Mouse (Mus musculus) left cerebral cortex, postnatal 36 days (tissue): ENCODE measurements around the gene Cdc37. TPM values are rescaled to one million over a fixed set of nuclear protein-coding genes. Genes with fewer than 3 reads are reported as not detected.

Experiments used
- DNase-seq, 2 experiments: peaks; one replicate each; pipeline ENCODE4 v3.0.0; 2021 to 2022; ENCODE audit warnings: low spot score in 2 of 2, mixed read lengths in 1 of 2
- intact Hi-C: fragments of 180-260 bp; cut with DNase I; formaldehyde crosslinking; loops from one replicate; pipeline ENCODE4 v1.15.1; 2025
- total RNA-seq, 2 experiments: library from RNA; stranded (reverse); gene quantifications; 2 replicates each; pipeline ENCODE4 v1.2.3; 2021

The Cdc37 gene
- total RNA-seq, 2 experiments from 2014 or later: 139 to 155 TPM

- DNase-seq: no peak
Measured at GRCm38 (mm10) chr9:21113751-21114150, 36.0 kb downstream of the Cdc37 start.

GRCm38 (mm10) chr9:21107607-21108237, 42.1 kb downstream of the Cdc37 start:
- intact Hi-C loops: no loop called here
- DNase-seq: no peak

More at GRCm38 (mm10) chr9:21113751-21114150, 36.0 kb downstream of the Cdc37 start:
- intact Hi-C loops: no loop called here

- intact Hi-C loops: no loop called here
- no peak for DNase-seq
Measured at GRCm38 (mm10) chr9:21105760-21106564, 43.8 kb downstream of the Cdc37 start.

GRCm38 (mm10) chr9:21104814-21105213, 45.0 kb downstream of the Cdc37 start:
- intact Hi-C loops: no loop called here
- no peak for DNase-seq

- intact Hi-C loops: no loop called here
- DNase-seq: no peak
Measured at GRCm38 (mm10) chr9:21102076-21102475, 47.7 kb downstream of the Cdc37 start.

GRCm38 (mm10) chr9:21100447-21101161, 49.2 kb downstream of the Cdc37 start:
- intact Hi-C loops: no loop called here
- no peak for DNase-seq

- intact Hi-C loops: no loop called here
- peak; percentile 72 to 78 for DNase-seq
Measured at GRCm38 (mm10) chr9:21097793-21098192, 52.0 kb downstream of the Cdc37 start.

- intact Hi-C loops: no loop called here
- DNase-seq: no peak
Measured at GRCm38 (mm10) chr9:21095958-21096357, 53.8 kb downstream of the Cdc37 start.

GRCm38 (mm10) chr9:21093423-21093822, 56.4 kb downstream of the Cdc37 start:
- DNase-seq: no peak
- intact Hi-C loops: loop anchor here (5.0 kb wide), 1 partner anchor 39 kb away; the partner anchor contains the start of gene Tyk2

GRCm38 (mm10) chr9:21091707-21092320, 58.0 kb downstream of the Cdc37 start, which contains the start of the genes Gm38431 and Raver1:
TSS of gene Gm38431 (minus strand) at chr9:21091997.
TSS of gene Raver1 (minus strand) at chr9:21092008.
- DNase-seq: peak; percentile 97
- intact Hi-C loops: loop anchor here (5.0 kb wide), 1 partner anchor 40 kb away; the partner anchor contains the start of gene Tyk2

- intact Hi-C loops: loop anchor here (5.0 kb wide), 1 partner anchor 41 kb away; the partner anchor contains the start of gene Tyk2
- no peak for DNase-seq
Measured at GRCm38 (mm10) chr9:21090972-21091706, 58.6 kb downstream of the Cdc37 start.

GRCm38 (mm10) chr9:21090537-21090936, 59.2 kb downstream of the Cdc37 start:
- intact Hi-C loops: loop anchor here (5.0 kb wide), 1 partner anchor 42 kb away; the partner anchor contains the start of gene Tyk2
- DNase-seq: no peak

GRCm38 (mm10) chr9:21083324-21083723, 66.5 kb downstream of the Cdc37 start:
- intact Hi-C loops: no loop called here
- DNase-seq: no peak

Other genes with a start within 250 kb of the Cdc37 start
- 10 to 100 TPM; 40.1 to 43.0 TPM for gene Dnmt1, start 190.1 kb downstream of the Cdc37 start, total RNA-seq
- 1 to 10 TPM; 3.0 to 3.6 TPM for gene S1pr2, start 173.2 kb downstream of the Cdc37 start, total RNA-seq
- 10 to 100 TPM; 59.6 to 62.5 TPM for gene Mrpl4, start 147.2 kb downstream of the Cdc37 start, total RNA-seq
- gene Icam1, start 134.0 kb downstream of the Cdc37 start, total RNA-seq: 1 to 10 TPM; 2.4 to 3.2 TPM
- 1 to 10 TPM; 1.2 to 1.3 TPM for gene Icam4, start 120.6 kb downstream of the Cdc37 start, total RNA-seq
- gene Icam5, start 117.9 kb downstream of the Cdc37 start, total RNA-seq: 100 to 1,000 TPM; 235 to 249 TPM
- gene Zglp1, start 82.9 kb downstream of the Cdc37 start, total RNA-seq: not detected
- 1 to 10 TPM; 1.5 to 1.6 TPM for gene Gm49373, start 76.9 kb downstream of the Cdc37 start, total RNA-seq
- gene Fdx1l, start 76.4 kb downstream of the Cdc37 start, total RNA-seq: 10 to 100 TPM; 59.0 to 70.8 TPM
- gene Gm38431, start 58.0 kb downstream of the Cdc37 start, total RNA-seq: 1 to 10 TPM; 2.1 to 3.5 TPM
- 10 to 100 TPM; 26.1 to 29.0 TPM for gene Raver1, start 58.0 kb downstream of the Cdc37 start, total RNA-seq
- gene Tyk2, start 18.7 kb downstream of the Cdc37 start, total RNA-seq: 10 to 100 TPM in 1 of 2 experiments, 1 to 10 TPM in 1; 9.1 to 15.3 TPM
- gene Pde4a, start 15.7 kb upstream of the Cdc37 start, total RNA-seq: 10 to 100 TPM; 94.8 to 98.7 TPM
- gene Keap1, start 89.4 kb upstream of the Cdc37 start, total RNA-seq: 10 to 100 TPM; 52.7 to 60.8 TPM
- gene S1pr5, start 98.5 kb upstream of the Cdc37 start, total RNA-seq: 10 to 100 TPM in 1 of 2 experiments, 1 to 10 TPM in 1; 6.6 to 14.2 TPM
- gene Atg4d, start 115.3 kb upstream of the Cdc37 start, total RNA-seq: 10 to 100 TPM; 47.1 to 48.8 TPM
- gene Kri1, start 138.0 kb upstream of the Cdc37 start, total RNA-seq: 10 to 100 TPM; 32.6 to 44.4 TPM
- 10 to 100 TPM; 52.7 to 58.8 TPM for gene Cdkn2d, start 141.4 kb upstream of the Cdc37 start, total RNA-seq
- 1 to 10 TPM in 1 of 2 experiments, under 1 TPM in 1; 0.72 to 1.6 TPM for gene Ap1m2, start 162.4 kb upstream of the Cdc37 start, total RNA-seq
- gene Slc44a2, start 170.7 kb upstream of the Cdc37 start, total RNA-seq: 10 to 100 TPM; 43.0 to 52.5 TPM
- gene Ilf3, start 217.9 kb upstream of the Cdc37 start, total RNA-seq: 10 to 100 TPM; 75.5 to 75.9 TPM